Mouse (Mus musculus) layer of hippocampus, adult 9-11 months (tissue): ENCODE results near the gene Larp4b.

Experiments
- DNase-seq: peaks from one replicate; pipeline ENCODE4 v3.0.0; 2022

Larp4b gene

GRCm38 (mm10) chr13:9181106-9181505 lies 87.4 kb downstream of the Larp4b start:
- DNase-seq: no peak

GRCm38 (mm10) chr13:9181666-9182264 lies 88.1 kb downstream of the Larp4b start:
- peak; percentile 61 for DNase-seq

DNA sequence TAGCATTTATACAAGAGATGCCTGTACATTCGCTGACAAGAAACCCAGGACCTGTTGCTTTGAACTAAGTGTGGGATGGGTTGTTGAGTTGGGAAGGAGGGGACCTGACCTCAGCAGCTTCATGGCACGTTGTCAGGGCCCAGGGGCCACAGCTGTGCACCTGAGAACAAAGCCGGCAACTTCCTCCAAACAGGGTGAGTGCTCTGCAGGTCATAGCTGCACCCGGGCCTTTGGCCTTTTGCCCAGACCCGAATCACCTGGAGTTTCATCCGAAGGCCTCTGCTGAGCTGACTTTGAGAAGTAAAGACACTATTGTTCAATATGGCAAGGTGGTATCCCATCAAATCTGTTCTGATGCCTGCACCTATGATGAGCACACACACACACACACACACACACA lies 90.6 kb downstream of the Larp4b start:
- DNase-seq: no peak

DNA sequence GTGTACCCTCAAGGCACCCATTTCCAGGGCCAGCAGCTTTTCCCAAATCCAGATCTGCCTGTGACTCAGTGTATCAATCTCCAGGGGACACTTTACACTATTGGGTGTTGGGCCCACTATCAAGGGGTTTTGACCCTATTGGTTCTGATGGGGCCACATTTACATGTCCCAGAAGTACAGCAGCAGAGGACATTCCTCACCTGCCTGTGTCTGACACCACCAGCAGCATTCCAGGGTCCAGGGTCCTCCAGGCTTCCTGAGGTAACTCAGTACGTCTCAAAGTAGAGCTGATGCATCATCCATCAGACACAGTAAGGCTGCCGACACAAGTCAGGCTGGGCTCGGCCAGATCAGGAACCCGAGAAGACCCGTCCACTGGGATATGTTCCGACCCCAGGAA lies 91.0 kb downstream of the Larp4b start:
- no peak for DNase-seq

DNA sequence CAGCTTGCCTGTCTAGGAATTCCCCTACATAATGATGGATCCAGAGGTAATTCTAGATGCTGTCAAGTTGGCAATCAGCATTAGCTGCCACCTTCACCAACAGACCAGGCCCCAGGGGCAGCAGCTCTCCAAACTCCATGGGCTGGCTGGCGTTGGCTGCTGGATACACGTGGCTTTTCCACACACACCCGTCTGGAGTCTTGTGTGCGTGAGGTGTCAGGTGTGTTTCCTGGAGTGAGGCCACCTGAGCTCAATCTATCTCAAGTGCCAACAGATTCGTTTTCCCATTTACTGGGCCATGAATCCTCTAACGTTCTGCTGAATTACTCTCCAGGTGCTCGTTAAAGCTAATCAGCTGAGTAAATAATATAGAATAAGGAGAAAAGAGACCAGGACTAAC lies 93.5 kb downstream of the Larp4b start:
- DNase-seq: no peak

DNA sequence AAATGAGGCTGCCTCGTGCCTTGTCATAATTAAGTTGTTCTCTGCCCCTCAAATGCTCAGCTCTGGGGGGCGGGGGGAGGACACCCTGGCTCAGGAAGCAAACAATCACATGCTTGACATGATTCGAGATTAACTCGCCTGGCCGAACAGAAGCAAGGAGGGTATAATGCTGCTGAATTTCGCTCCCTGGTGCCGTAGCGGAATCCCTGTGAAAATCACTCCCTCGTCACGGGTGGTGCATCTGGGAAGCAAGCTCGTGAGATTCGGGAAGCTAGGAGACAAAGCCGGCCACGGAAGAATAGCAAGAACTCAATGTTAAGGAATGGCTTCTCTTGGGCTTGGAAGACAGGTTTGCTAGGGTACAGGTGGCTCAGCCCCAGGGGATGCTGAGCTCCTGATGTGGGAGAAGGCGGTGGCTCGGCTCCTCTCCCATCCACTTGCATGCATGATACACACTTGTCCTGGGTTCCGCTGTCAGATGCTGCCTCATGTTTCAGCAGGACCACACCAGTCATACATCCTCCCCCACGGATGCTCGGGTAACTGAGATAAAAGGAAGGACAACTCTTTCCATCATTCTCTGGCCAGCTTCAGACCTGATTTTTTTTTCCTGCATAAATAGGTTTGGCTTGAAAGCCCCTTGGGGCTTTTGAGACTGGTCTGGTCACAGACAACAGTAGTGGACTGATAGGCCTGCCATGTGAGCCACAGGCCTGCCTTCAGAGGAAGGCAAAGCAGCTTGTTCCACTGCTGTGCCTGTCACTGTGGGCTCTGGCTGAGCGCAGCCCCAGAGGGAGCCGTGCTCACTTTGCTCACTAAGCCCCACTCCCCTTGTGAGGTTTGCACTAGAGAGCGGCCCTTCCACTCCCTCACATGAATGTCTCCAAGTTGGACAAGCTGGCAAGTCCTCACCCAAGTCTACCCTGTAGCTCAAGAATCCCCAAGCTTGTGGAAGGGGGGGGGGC lies 94.2 kb downstream of the Larp4b start:
- DNase-seq: no peak

DNA sequence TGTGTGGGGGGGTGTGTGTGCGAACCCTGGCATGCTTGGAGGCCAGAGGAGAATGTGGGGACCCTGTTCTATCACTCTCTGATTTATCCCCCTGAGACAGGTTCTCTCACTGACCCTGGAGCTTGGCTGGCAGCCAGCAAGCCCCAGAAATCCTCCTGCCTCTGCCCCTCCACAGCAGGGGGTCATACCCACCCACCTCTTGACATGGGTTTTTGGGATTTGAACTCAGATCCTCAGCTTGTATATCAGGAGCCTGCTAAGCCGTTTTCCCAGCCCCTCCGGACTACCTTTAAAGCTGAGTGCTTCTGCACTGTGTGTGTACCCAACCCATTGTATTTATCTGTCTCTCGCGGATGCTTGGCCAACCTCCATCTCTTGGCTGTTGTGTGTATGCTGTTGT lies 95.8 kb downstream of the Larp4b start:
- no peak for DNase-seq

- DNase-seq: peak; percentile 82
These were observed 97.8 kb downstream of the Larp4b start for GRCm38 (mm10) chr13:9191172-9192140.

DNA sequence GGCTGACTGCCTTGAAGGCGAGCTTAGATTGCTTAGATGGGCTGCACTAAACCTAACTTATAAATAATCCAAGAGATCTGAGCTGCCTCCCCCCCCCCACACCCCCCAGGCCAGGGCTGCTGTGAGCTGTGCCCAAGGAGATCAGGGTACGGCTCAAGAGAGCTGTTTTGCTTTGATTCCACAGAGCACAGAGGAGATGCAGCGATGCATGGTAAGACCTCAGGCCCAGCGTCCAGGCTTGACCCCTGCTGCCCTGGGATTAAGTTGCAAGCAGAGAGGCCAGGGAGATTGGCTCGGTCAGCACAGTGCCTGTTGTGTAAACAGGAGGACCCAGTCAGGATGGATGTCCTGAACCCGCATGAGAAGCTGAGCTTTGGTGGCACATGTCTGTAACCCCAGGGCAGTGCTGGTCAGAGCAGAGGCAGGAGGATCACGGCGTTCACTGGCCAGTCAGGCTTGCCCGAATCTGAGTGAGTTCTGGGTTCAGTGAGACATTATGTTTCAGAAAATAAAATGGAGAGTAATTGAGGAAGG lies 99.2 kb downstream of the Larp4b start:
- no peak for DNase-seq

GRCm38 (mm10) chr13:9194656-9195055 lies 101.0 kb downstream of the Larp4b start:
- no peak for DNase-seq

DNA sequence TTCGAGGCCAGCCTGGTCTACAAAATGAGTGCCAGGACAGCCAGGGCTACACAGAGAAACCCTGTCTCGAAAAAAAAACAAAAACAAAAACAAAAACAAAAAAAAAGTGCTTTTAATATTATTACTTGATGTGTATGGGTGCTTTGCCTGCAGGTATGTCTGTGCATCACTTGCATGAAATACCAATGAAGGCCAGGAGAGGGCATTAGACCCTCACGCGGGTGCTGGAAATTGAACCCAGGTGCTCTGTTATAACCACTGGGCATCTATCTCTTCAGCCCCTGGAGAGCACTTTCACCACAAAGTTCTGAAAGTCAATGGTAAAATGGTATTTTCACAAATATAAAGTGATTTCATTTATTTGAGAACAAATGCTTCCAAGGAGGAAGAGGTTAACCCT lies 101.9 kb downstream of the Larp4b start:
- no peak for DNase-seq

DNA sequence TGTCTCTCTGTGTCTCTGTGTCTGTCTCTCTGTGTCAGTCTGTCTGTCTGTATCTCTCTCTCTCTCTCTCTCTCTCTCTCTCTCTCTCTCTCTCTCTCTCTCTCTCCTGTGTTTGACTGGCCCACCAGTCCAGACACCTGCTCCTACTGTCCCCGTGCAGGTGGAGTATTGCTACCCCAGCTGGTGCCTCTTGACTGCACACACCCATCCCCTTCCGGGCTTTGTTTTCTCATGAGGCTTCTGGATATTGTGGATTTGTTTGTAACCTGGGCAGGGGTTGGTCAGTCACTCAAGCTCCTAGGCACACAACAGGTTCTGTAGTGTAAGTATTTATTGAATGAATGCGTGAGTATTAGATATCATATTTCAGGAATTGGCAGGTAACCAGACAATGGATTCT lies 104.4 kb downstream of the Larp4b start:
- DNase-seq: no peak

GRCm38 (mm10) chr13:9198728-9199464 lies 105.2 kb downstream of the Larp4b start:
- DNase-seq: no peak

DNA sequence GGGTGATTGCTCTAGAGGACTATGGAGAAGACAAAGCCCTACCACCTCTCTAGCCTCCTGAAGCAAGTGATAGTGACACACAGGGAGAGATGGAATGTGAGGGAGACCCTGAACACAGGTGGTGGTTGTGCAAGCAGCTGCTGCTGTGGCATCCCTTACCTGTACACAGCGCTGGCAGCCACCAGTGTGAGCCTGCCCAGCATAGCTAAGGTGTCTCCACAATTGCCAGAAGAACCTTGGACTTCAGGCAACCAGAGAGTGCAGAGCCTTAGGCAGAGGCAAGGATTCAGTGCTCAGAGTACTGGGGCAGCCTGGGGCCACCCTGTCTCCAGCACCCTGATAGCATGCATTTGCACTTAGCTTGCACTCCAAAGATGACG lies 105.8 kb downstream of the Larp4b start:
- DNase-seq: no peak

- no peak for DNase-seq
These were observed 129.2 kb downstream of the Larp4b start for GRCm38 (mm10) chr13:9222761-9223405.
